Mouse (Mus musculus) WW6 (cell line): ENCODE results near the gene Olfr799.

ENCODE experiments used
- DNase-seq: peaks from one replicate; pipeline ENCODE4 v3.0.0-alpha.2; 2013; ENCODE audit warnings: low read depth, low spot score

The Olfr799 gene

GRCm38 (mm10) chr10:129637184-129637583, at the start of gene Olfr799:
Gene Olfr799 (plus strand): TSS chr10:129637484.
- DNase-seq: no peak

DNA sequence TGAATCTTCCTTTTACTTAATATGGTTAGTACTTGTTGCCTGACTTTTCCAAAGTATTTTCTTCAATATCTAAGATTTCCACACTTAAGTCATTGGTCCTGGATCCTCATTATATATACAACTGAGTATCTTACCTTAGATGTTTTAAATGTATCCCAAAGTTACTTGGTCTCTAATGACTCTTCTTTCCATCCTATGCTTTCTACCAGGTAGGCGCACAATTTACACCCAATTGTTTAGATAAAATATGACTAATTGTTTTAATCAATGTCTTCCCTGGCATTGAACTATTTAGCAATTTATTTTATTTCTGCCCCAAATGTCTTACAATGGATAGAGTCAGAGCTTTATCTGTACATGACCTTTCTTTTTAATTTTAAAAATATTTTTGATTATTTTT, 24.8 kb upstream of the Olfr799 start, which contains the start of gene Olfr796:
Gene Olfr796, minus strand, starts transcription at position 101 of the 400 bp plus-strand sequence.
- no peak for DNase-seq

DNA sequence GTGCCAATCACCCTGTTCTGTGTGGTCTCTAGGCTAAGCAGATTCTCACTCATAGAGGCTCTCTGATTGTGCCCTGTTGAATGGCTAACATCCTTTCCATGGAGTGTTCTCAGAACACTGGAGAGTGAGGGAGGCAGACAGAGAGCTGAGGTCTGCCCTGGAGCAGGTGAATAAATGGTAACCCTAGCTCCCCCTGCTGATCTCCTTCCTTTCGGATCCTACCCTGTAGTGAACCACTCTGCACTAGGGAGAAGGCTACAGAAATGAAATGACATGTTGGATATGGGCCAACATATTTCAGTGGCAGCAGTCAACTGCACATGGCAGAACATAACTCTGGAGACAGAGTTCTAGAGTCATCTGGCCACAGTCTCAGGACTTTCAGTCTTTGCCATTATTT, 15.6 kb upstream of the Olfr799 start:
- no peak for DNase-seq

- no peak for DNase-seq
Measured at GRCm38 (mm10) chr10:129623251-129623650, 14.0 kb upstream of the Olfr799 start.

GRCm38 (mm10) chr10:129627834-129628233, 9.4 kb upstream of the Olfr799 start, which contains the start of gene Olfr798:
Gene Olfr798 (minus strand): TSS chr10:129627934.
- DNase-seq: no peak

DNA sequence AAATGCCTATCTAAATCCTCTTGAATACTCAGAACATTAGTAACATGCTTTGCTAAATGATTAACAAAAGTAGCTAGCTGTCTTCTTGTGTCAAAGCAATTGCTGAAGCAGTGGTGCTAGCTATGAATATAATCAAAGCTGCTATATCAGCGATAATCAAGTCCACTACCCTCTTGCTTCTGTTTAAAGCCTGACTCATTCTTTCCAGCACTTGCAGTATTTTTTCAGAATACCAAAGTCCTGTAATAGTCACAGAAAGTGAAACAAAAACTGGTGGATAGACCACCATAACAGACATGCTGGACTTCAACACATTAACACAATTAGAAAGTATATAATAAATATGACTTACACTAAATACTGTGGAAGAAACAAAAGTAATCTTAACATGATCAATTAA, 14.5 kb downstream of the Olfr799 start:
- DNase-seq: no peak

DNA sequence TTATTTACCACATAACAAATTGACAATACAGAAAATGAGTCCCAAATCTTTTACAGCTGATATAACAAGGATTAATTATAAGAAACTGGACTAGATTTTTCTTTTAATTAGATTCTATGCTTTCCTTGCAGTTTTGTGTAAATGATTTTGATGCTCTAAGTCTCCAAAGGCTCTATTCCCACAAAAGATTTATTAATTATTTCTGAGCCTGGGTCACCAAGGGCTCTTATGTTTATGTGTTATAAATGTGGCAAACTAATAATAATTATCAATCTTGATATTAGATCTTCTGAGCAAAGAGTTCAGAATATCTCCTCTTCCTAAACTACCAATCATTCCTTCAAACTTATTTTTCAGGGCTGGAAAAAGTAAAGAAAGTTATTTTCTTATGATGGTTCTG, 20.1 kb downstream of the Olfr799 start, which contains the start of gene Olfr800:
Gene Olfr800, plus strand, starts transcription at position 301 of the 400 bp plus-strand sequence.
- DNase-seq: no peak

DNA sequence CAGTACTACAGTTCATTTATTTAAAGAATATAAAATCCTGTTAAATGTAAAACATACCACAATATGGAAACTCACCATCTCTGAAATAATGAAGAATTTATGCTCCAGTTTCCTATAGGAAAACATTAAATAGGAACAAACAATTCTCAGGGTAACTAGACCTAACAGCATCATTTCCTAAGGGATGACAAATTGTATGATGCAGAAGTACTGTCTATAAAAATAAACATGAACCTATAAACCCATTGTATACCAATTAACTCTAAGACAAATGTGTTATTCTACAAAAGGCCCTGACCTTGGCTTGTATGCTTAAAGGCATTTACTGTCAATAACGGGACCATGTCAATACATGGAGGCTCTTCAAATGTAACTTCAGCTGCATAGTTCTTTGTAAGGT, 36.5 kb downstream of the Olfr799 start, which contains the start of gene Olfr801:
Gene Olfr801, minus strand, starts transcription at position 101 of the 400 bp plus-strand sequence.
- no peak for DNase-seq

GRCm38 (mm10) chr10:129688069-129688468, 50.8 kb downstream of the Olfr799 start, which contains the start of gene Olfr802:
Gene Olfr802 (minus strand): TSS chr10:129688169.
- no peak for DNase-seq

GRCm38 (mm10) chr10:129694186-129694585, 56.9 kb downstream of the Olfr799 start, which contains the start of gene Olfr803:
Gene Olfr803 (minus strand): TSS chr10:129694286.
- no peak for DNase-seq
